Mouse (Mus musculus) ovary, adult 18-20 months (tissue): ENCODE results near the gene Slc25a35.
A peak's percentile ranks its signal among the peaks of the same experiment; 100 is the strongest.
"Not testable (repeated sequence)": the region's sequence is repeated elsewhere in the genome, so short reads cannot be mapped to it uniquely, and the experiment has no call there.

Experiments used
- DNase-seq: peaks from one replicate; pipeline ENCODE4 v3.0.0; 2022; ENCODE audit warnings: low spot score, mixed read lengths

Gene Slc25a35

GRCm38 (mm10) chr11:68962159-68962558, 5.8 kb upstream of the Slc25a35 start:
- not testable (repeated sequence) for DNase-seq

DNA sequence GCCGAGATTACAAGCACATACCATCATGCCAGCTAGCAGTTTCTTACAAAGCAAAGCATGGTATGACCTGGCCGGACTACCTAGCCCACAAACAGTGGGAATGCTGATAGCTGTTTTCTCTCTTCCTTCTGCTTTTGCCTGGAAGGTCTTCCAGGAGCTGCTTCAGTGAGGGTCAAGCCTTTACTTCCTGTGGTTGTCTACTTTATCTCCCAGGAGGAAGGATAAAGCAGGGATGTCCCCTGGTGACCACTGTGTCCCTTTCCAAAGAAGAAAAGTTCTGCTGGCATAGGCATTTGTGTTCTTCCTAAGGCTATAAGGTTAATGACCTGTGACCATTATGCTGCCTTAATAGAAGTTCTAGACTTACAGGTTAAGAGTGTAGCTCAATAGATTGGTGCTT, 4.5 kb upstream of the Slc25a35 start:
- DNase-seq: no peak

GRCm38 (mm10) chr11:68965050-68965449, 2.9 kb upstream of the Slc25a35 start:
- no peak for DNase-seq

GRCm38 (mm10) chr11:68965845-68966244, 2.1 kb upstream of the Slc25a35 start:
- DNase-seq: no peak

DNA sequence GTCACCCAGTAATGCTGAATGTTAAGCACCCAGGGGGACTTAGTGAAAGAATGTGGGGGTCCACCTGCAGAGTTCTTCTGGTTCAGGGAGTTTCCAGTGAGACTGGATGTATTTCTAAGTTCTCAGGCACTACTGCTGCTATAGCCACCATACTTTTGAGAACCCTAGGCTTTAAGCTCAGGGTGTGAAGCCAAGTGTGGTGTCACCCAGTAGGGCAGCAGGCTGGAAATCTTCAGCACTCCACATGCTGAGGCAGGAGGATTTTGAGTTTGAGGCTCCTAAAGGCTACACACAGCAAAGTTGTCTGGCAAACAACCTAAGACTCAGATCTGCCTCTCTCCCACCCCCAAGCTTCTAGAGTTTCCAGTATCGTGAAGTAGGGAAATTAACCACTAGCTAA, 1.4 kb upstream of the Slc25a35 start:
- DNase-seq: no peak

GRCm38 (mm10) chr11:68968752-68969151, 821 bp downstream of the Slc25a35 start:
- no peak for DNase-seq

GRCm38 (mm10) chr11:68970232-68970631, 2.3 kb downstream of the Slc25a35 start:
- peak; percentile 42 for DNase-seq

GRCm38 (mm10) chr11:68973250-68974058, 5.5 kb downstream of the Slc25a35 start:
- DNase-seq: peak; percentile 75

DNA sequence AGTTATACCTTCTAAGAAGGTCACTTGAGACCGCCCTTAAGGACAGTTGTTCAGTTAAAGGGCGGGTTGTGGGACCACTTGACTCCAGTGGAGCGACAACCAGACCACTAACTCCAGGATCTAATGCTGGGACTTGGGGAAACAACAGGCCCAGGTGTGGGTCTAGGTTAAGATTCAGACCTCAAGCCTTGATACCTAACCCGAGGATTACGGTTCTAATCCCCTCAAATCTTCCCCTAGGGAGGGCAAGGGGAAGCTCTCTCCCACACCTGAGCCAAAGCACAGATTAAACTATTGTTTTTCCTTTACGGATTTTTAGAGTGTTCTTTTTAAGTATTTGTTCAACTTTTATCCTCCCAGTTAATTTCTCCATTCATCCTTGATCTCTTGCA, 6.1 kb downstream of the Slc25a35 start:
- no peak for DNase-seq

DNA sequence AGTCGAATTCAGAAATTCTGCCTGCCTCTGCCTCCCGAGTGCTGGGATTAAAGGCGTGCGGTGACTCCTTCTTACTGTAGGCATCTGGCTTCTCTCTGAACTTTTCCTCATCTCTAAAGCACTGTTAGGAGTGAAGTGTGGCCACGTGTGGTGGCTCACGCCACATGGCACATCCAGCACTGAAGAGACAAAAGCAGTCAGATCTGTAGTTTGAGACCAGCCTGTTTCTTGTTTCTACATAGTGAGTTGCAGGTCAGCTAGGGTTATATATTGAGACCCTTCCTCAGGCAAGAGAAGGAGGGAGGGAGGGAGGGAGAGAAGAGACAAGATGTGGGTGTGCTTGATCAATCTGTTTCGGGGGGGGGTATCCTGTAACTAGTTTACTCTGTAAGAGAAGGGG, 7.2 kb downstream of the Slc25a35 start, which contains the start of gene Rangrf:
Gene Rangrf, minus strand, starts transcription at position 101 of the 400 bp plus-strand sequence.
- no peak for DNase-seq

DNA sequence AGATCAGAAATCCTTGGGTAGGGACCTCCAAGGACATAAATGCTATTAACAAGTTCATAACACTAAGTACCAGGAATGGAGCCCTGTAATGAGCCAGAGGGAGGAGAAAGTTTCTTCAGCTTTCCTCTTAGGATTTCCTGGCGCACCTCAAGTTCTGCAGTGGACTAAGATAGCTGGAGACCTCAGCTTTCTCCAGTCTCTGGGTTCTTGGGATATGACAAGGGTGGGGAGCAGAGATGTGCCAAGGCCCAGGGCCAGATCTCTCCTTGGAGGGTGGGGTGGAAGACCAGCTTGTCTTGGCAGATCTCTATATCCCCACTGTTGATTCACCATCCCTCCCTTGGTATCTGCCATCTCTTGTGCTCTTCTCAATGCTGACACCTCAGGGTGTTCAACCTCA, 7.7 kb downstream of the Slc25a35 start:
- no peak for DNase-seq

DNA sequence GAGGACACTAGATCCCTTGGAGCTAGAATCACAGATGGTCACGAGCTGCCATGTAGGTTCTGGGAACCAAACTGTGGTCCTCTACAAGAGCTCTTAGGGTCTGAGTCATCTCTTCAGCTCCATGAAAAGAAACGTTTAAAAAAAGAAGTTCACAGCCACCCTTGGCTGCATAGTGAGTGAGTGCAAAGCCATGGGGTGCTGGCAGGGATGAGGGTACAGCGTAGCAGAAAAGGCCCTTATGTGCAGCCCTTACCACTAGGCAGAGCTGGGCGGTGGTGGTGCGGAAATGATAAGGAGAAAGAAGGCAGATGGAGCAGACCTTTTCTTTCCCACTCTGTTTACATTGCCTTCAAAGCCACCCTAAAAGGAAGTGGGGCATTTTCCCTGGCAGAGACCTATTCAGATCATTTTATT, 11.4 kb downstream of the Slc25a35 start:
- DNase-seq: no peak

- DNase-seq: no peak
Observed at GRCm38 (mm10) chr11:68980919-68981318, 13.0 kb downstream of the Slc25a35 start.

DNA sequence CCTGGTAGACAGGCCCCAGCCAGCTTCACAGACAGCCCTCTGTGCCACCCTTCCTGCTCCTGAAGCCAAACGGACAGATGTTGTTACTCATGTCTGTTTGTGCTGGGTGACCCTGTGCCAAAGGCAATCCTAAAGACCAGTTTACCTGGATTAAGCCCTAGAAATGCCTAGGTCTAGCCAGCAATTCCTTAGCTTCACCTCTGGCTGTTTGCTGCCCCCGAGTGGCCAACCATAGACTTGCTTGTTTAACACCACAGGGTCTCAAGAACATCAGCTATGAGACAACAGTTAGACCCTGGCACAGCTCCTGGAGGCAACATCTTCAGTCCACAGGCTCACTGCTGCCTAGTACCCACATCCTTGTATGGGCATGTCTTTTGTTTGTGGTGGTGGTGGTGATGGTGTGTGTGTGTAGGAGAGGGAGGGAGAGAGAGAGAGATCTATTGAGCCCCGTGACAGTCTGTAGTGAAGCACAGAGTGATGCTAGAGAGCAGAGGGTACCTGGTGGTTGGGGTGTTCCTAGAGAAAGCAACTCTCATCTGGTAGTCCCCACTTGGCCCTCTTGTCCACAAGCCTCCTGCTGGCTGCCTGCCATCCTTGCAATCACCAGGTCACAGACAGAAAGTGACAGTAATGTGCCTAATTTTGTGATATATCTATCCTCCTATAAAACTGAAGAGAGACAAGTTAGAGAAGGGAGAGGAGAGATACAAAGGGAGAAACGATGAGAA, 14.9 kb downstream of the Slc25a35 start:
- peak; percentile 41 for DNase-seq

GRCm38 (mm10) chr11:68987365-68987882, 19.5 kb downstream of the Slc25a35 start:
- no peak for DNase-seq

GRCm38 (mm10) chr11:68988341-68988740, 20.4 kb downstream of the Slc25a35 start:
- no peak for DNase-seq

GRCm38 (mm10) chr11:68993122-68993521, 25.2 kb downstream of the Slc25a35 start:
- DNase-seq: no peak

- no peak for DNase-seq
Observed at GRCm38 (mm10) chr11:68994377-68994776, 26.4 kb downstream of the Slc25a35 start.

- DNase-seq: no peak
Observed at GRCm38 (mm10) chr11:68997080-68997479, 29.1 kb downstream of the Slc25a35 start.

DNA sequence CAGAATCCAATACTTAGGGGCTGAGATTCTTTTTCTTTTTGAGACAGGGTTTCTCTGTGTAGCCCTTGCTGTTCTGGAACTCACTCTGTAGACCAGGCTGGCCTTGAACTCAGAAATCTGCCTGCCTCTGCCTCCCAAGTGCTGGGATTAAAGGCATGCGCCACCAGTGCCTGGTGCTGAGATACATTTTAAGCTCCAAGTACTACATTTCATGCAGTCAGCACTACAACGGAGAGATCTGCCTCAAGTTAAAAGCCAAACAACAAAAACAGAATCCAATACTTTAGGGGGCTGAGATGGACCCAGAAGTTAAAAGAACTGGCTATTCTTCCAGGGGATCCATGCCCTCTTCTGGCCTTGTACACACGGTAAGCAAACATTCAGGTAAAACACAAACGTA, 34.9 kb downstream of the Slc25a35 start:
- not testable (repeated sequence) for DNase-seq

DNA sequence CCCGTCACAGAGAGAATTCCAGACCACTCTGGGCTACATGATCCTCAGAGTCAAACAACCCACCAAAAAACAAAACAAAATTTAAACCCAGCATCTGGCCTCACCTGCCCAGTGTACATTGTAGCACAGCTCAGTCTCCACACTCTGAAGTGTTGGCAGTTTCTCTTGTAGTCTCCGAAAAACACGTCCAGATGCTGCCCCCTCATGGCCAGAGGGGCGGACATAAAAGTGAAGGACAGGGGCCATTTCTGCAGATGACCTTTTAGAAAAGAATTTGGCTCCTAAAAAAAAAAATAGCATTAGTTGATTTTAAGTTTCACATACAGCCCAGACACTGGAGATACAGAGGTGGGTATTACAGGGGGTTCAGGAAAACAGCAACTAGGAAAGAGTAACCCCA, 35.7 kb downstream of the Slc25a35 start:
- no peak for DNase-seq

DNA sequence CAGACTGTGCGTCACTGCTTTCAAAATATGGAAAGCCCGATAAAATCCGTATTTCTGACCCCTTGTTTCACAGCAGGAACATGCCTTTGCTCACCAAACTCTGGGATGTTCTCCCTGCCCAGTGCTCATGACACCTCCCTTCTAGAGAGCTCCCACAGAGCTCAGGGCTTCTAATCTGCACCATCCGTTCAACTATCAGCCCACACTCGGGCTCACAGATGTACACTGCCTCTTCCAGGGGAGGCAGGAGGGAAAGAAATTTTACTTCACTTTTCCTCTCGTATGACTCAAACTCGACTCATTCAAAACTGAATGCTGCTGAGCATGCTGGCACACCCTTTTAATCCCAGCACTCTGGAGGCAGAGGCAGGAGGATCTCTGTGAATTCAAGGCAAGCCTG, 37.3 kb downstream of the Slc25a35 start:
- DNase-seq: no peak

- DNase-seq: not testable (repeated sequence)
Observed at GRCm38 (mm10) chr11:69006575-69006974, 38.6 kb downstream of the Slc25a35 start.
